Mouse (Mus musculus): ENCODE results near the gene Gm27021. TPM values are rescaled to one million over a fixed set of nuclear protein-coding genes. Genes with fewer than 3 reads are reported as not detected.
"Not testable (repeated sequence)": the region's sequence is repeated elsewhere in the genome, so short reads cannot be mapped to it uniquely, and the experiment has no call there.

Gm27021 gene
- polyA plus RNA-seq, 1 experiment from 2014 or later = 0.15 TPM

GRCm38 (mm10) chr8:120680405-120680804 is 12.5 kb upstream of the Gm27021 start:
- not testable (repeated sequence) for ATAC-seq (ENCODE audit: low read depth); H3K4me3 ChIP-seq (ENCODE audit: low read depth, low read length); H3K4me2 ChIP-seq (ENCODE audit: low read depth, low read length); H3K27me3 ChIP-seq (ENCODE audit: control insufficient read depth, insufficient read depth, low read depth, low read length); H3K9ac ChIP-seq (ENCODE audit: low read depth, low read length); H3K36me3 ChIP-seq (ENCODE audit: control insufficient read depth, insufficient read depth); H3K27ac ChIP-seq (ENCODE audit: low read length); H3K9me3 ChIP-seq (replicated peaks; ENCODE audit: control insufficient read depth, low read length); H3K4me1 ChIP-seq (ENCODE audit: control insufficient read depth, low read depth, low read length)
- 43% methylated on average over 7 of the region's 7 CpGs for WGBS (ENCODE audit: insufficient replicate concordance)

GRCm38 (mm10) chr8:120679629-120680387 is 11.9 kb upstream of the Gm27021 start:
- Histone ChIP-seq H3K4me3 (ENCODE audit: low read depth, low read length) (no peak overlapping the region), H3K36me3 (ENCODE audit: control insufficient read depth, insufficient read depth) (no peaks in the 10 kb centered on the region), H3K27ac (ENCODE audit: low read length) (no peak overlapping the region), H3K27me3 (ENCODE audit: control insufficient read depth, insufficient read depth, low read depth, low read length) (no peaks in the 10 kb centered on the region), H3K9ac (ENCODE audit: low read depth, low read length) (no peak overlapping the region), H3K4me1 (ENCODE audit: control insufficient read depth, low read depth, low read length) (peaks cover 7% of the 10 kb centered on the region), H3K9me3 (replicated peaks; ENCODE audit: control insufficient read depth, low read length) (no peaks in the 10 kb centered on the region), H3K4me2 (ENCODE audit: low read depth, low read length) (no peak overlapping the region)
- peak; percentile 59 for ATAC-seq (ENCODE audit: low read depth)
- 15% methylated on average over 11 of the region's 11 CpGs for WGBS (ENCODE audit: insufficient replicate concordance)

- H3K9me3 ChIP-seq (replicated peaks; ENCODE audit: control insufficient read depth, low read length) = no peaks in the 10 kb centered on the region
- no peak overlapping the region for H3K4me2 ChIP-seq (ENCODE audit: low read depth, low read length)
- H3K27me3 ChIP-seq (ENCODE audit: control insufficient read depth, insufficient read depth, low read depth, low read length) = no peaks in the 10 kb centered on the region
- 13% methylated on average over 10 of the region's 10 CpGs for WGBS (ENCODE audit: insufficient replicate concordance)
- H3K9ac ChIP-seq (ENCODE audit: low read depth, low read length) = no peak overlapping the region
- H3K4me1 ChIP-seq (ENCODE audit: control insufficient read depth, low read depth, low read length) = peaks cover 7% of the 10 kb centered on the region
- no peak overlapping the region for H3K4me3 ChIP-seq (ENCODE audit: low read depth, low read length)
- 0 out of 2 replicates have a peak, but pooled peaks have one; percentile 23 for ATAC-seq (ENCODE audit: low read depth)
- H3K27ac ChIP-seq (ENCODE audit: low read length) = no peak overlapping the region
- H3K36me3 ChIP-seq (ENCODE audit: control insufficient read depth, insufficient read depth) = peaks cover 6% of the 10 kb centered on the region
Observed at GRCm38 (mm10) chr8:120678447-120678846, 10.6 kb upstream of the Gm27021 start.

- Histone ChIP-seq H3K27ac (ENCODE audit: low read length) (no peak overlapping the region), H3K4me3 (ENCODE audit: low read depth, low read length) (no peak overlapping the region), H3K27me3 (ENCODE audit: control insufficient read depth, insufficient read depth, low read depth, low read length) (no peaks in the 10 kb centered on the region), H3K36me3 (ENCODE audit: control insufficient read depth, insufficient read depth) (peaks cover 27% of the 10 kb centered on the region), H3K4me1 (ENCODE audit: control insufficient read depth, low read depth, low read length) (peaks cover 7% of the 10 kb centered on the region), H3K4me2 (ENCODE audit: low read depth, low read length) (no peak overlapping the region), H3K9me3 (replicated peaks; ENCODE audit: control insufficient read depth, low read length) (no peaks in the 10 kb centered on the region), H3K9ac (ENCODE audit: low read depth, low read length) (no peak overlapping the region)
- ATAC-seq (ENCODE audit: low read depth) = no peak
- WGBS (ENCODE audit: insufficient replicate concordance) = 78% methylated on average over 8 of the region's 8 CpGs
Observed at GRCm38 (mm10) chr8:120675718-120676117, 7.8 kb upstream of the Gm27021 start.

GRCm38 (mm10) chr8:120673298-120673697 is 5.4 kb upstream of the Gm27021 start:
- ATAC-seq (ENCODE audit: low read depth) = no peak
- H3K36me3 ChIP-seq (ENCODE audit: control insufficient read depth, insufficient read depth) = peaks cover 35% of the 10 kb centered on the region
- no peak overlapping the region for H3K9ac ChIP-seq (ENCODE audit: low read depth, low read length)
- no peaks in the 10 kb centered on the region for H3K27me3 ChIP-seq (ENCODE audit: control insufficient read depth, insufficient read depth, low read depth, low read length)
- 91% methylated on average over 7 of the region's 7 CpGs for WGBS (ENCODE audit: insufficient replicate concordance)
- H3K27ac ChIP-seq (ENCODE audit: low read length) = no peak overlapping the region
- H3K4me2 ChIP-seq (ENCODE audit: low read depth, low read length) = no peak overlapping the region
- H3K4me3 ChIP-seq (ENCODE audit: low read depth, low read length) = no peak overlapping the region
- H3K4me1 ChIP-seq (ENCODE audit: control insufficient read depth, low read depth, low read length) = peaks cover 9% of the 10 kb centered on the region
- H3K9me3 ChIP-seq (replicated peaks; ENCODE audit: control insufficient read depth, low read length) = no peaks in the 10 kb centered on the region

- 85% methylated on average over 16 of the region's 16 CpGs for WGBS (ENCODE audit: insufficient replicate concordance)
- Histone ChIP-seq H3K4me2 (ENCODE audit: low read depth, low read length) (no peak overlapping the region), H3K9me3 (replicated peaks; ENCODE audit: control insufficient read depth, low read length) (no peaks in the 10 kb centered on the region), H3K4me1 (ENCODE audit: control insufficient read depth, low read depth, low read length) (peaks cover 9% of the 10 kb centered on the region), H3K36me3 (ENCODE audit: control insufficient read depth, insufficient read depth) (peaks cover 35% of the 10 kb centered on the region), H3K4me3 (ENCODE audit: low read depth, low read length) (no peak overlapping the region), H3K27me3 (ENCODE audit: control insufficient read depth, insufficient read depth, low read depth, low read length) (no peaks in the 10 kb centered on the region), H3K27ac (ENCODE audit: low read length) (no peak overlapping the region), H3K9ac (ENCODE audit: low read depth, low read length) (no peak overlapping the region)
- no peak for ATAC-seq (ENCODE audit: low read depth)
Observed at GRCm38 (mm10) chr8:120672626-120673229, 4.8 kb upstream of the Gm27021 start.

GRCm38 (mm10) chr8:120671775-120672174 is 3.9 kb upstream of the Gm27021 start:
- no peaks in the 10 kb centered on the region for H3K27me3 ChIP-seq (ENCODE audit: control insufficient read depth, insufficient read depth, low read depth, low read length)
- no peak overlapping the region for H3K4me3 ChIP-seq (ENCODE audit: low read depth, low read length)
- H3K9ac ChIP-seq (ENCODE audit: low read depth, low read length) = no peak overlapping the region
- no peak overlapping the region for H3K4me2 ChIP-seq (ENCODE audit: low read depth, low read length)
- peaks cover 35% of the 10 kb centered on the region for H3K36me3 ChIP-seq (ENCODE audit: control insufficient read depth, insufficient read depth)
- no peak for ATAC-seq (ENCODE audit: low read depth)
- no peak overlapping the region for H3K27ac ChIP-seq (ENCODE audit: low read length)
- H3K4me1 ChIP-seq (ENCODE audit: control insufficient read depth, low read depth, low read length) = peaks cover 13% of the 10 kb centered on the region
- WGBS (ENCODE audit: insufficient replicate concordance) = 70% methylated on average over 6 of the region's 6 CpGs
- no peaks in the 10 kb centered on the region for H3K9me3 ChIP-seq (replicated peaks; ENCODE audit: control insufficient read depth, low read length)

GRCm38 (mm10) chr8:120668374-120668905 is 561 bp upstream of the Gm27021 start, which contains the start of gene Emc8:
Gene Emc8 (minus strand): TSS chr8:120668573.
- Histone ChIP-seq H3K9me3 (replicated peaks; ENCODE audit: control insufficient read depth, low read length) (no peaks in the 10 kb centered on the region), H3K27ac (ENCODE audit: low read length) (peak within 1 kb of the TSS; percentile 94), H3K9ac (ENCODE audit: low read depth, low read length) (peak within 1 kb of the TSS; percentile 94), H3K4me1 (ENCODE audit: control insufficient read depth, low read depth, low read length) (peaks cover 27% of the 10 kb centered on the region), H3K27me3 (ENCODE audit: control insufficient read depth, insufficient read depth, low read depth, low read length) (no peaks in the 10 kb centered on the region), H3K4me2 (ENCODE audit: low read depth, low read length) (peak within 1 kb of the TSS; percentile 91), H3K36me3 (ENCODE audit: control insufficient read depth, insufficient read depth) (peaks cover 29% of the 10 kb centered on the region), H3K4me3 (ENCODE audit: low read depth, low read length) (peak within 1 kb of the TSS; percentile 92)
- under 1% methylated on average over 49 of the region's 51 CpGs for WGBS (ENCODE audit: insufficient replicate concordance)
- peak; percentile 53 for ATAC-seq (ENCODE audit: low read depth)
